Mouse (Mus musculus): ENCODE results near the gene Rapgef1.

- TF ChIP-seq CTCF (IDR thresholded peaks at IDR 0.05; ENCODE audit: extremely low read depth, insufficient read depth, insufficient read length, insufficient replicate concordance), result no peak
- no peak for TF ChIP-seq POLR2A (IDR thresholded peaks at IDR 0.05; ENCODE audit: low read depth, low read length)
Observed at GRCm38 (mm10) chr2:29716143-29716542, 96.6 kb downstream of the Rapgef1 start.

All from spleen, adult 2 months (tissue).